Mouse (Mus musculus) embryonic fibroblast, embryonic 13.5 days (primary cell): Measurements from ENCODE around the gene Iars2.

Experiments used
- CTCF ChIP-seq: IDR thresholded peaks from 2 replicates; pipeline ENCODE4 v1.5.1; 2011; ENCODE audit warnings: mild to moderate bottlenecking, control low read depth, low read length, moderate library complexity, borderline replicate concordance; ENCODE audit not compliant: insufficient read depth
- POLR2A ChIP-seq: IDR thresholded peaks from 2 replicates; pipeline ENCODE4 v1.6.1; 2011; ENCODE audit warnings: low read depth, mild to moderate bottlenecking, control low read depth, low read length, moderate library complexity

- no peak for TF ChIP-seq CTCF
- TF ChIP-seq POLR2A = no peak
These were observed 80.5 kb downstream of the Iars2 start for GRCm38 (mm10) chr1:185248728-185249127.
